Mouse (Mus musculus) small intestine, adult 2 months (tissue): ENCODE measurements around the gene Rnase9.

Source experiments
- CTCF ChIP-seq: fragments of 200-500 bp; IDR thresholded peaks from 2 replicates; pipeline ENCODE4 v1.5.1; 2012; ENCODE audit warnings: low read depth, mild to moderate bottlenecking, control low read depth, inconsistent platforms, low read length, moderate library complexity, mixed read lengths; ENCODE audit not compliant: insufficient replicate concordance, insufficient read length; ENCODE audit errors: extremely low read depth
- POLR2A ChIP-seq: fragments of 200-500 bp; IDR thresholded peaks from 2 replicates; pipeline ENCODE4 v1.6.1; 2012; ENCODE audit warnings: low read depth, mild to moderate bottlenecking, control low read depth, inconsistent platforms, low read length, moderate library complexity

DNA sequence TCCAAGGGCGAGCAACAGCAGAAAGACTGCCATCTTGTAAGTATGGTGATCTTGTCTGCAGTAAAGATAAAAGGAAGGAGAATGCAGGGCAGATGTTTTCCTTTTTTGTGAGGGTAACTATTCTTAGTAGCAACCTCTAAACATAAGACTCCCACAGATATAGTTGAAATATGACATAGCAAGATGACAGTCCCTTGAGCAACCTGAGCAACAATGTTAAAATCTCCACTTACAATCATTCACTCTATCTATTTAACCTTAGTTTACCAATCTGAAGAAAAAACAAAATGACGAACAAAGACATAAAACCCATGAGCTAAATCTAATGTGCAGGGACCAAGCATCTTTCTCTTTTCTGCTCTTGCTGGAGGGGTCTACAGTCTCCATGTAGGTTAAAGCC, 8.4 kb upstream of the Rnase9 start, which contains the start of gene Rnase11:
- TF ChIP-seq POLR2A (no peak), CTCF (no peak)
